Mouse (Mus musculus) limb, embryonic 10.5 days (tissue): ENCODE results near the gene Tmem50a. TPM values are rescaled to one million over a fixed set of nuclear protein-coding genes. Genes with fewer than 3 reads are reported as not detected.
A peak's percentile ranks its signal among the peaks of the same experiment; 100 is the strongest.

Experiments
- DNase-seq: peaks from one replicate; pipeline ENCODE4 v3.0.0-alpha.2; 2017; ENCODE audit warnings: low spot score
- H3K27ac ChIP-seq: fragments of 300-500 bp; sonication (generic); 2 replicates; pipeline ENCODE4 v1.5.1; 2016; ENCODE audit warnings: mild to moderate bottlenecking
- H3K27me3 ChIP-seq: fragments of 300-500 bp; sonication (generic); 2 replicates; pipeline ENCODE4 v1.6.1; 2016; ENCODE audit warnings: low read depth, mild to moderate bottlenecking; ENCODE audit not compliant: poor library complexity, severe bottlenecking
- H3K36me3 ChIP-seq: fragments of 300-500 bp; sonication (generic); 2 replicates; pipeline ENCODE4 v1.6.1; 2016; ENCODE audit warnings: mild to moderate bottlenecking, moderate library complexity
- H3K4me1 ChIP-seq: fragments of 300-500 bp; sonication (generic); 2 replicates; pipeline ENCODE4 v1.6.1; 2016
- H3K4me3 ChIP-seq: fragments of 300-500 bp; sonication (generic); 2 replicates; pipeline ENCODE4 v1.5.1; 2016; ENCODE audit warnings: mild to moderate bottlenecking, moderate library complexity
- H3K9me3 ChIP-seq: fragments of 300-500 bp; sonication (generic); replicated peaks from 2 replicates; pipeline ENCODE4 v1.6.1; 2016; ENCODE audit warnings: mild to moderate bottlenecking
- WGBS: fragments of 180-500 bp; shearing (Covaris S2); methylation state at CpG from one replicate; pipeline ENCODE4 v1.1.7; 2016; 5-methylcytosine and 5-hydroxymethylcytosine counted together
- polyA plus RNA-seq: library from polyadenylated mRNA; unstranded; fragments of >200 nt; fragmentation: Nextera tagmentation; extraction: Ambion mirVana; gene quantifications from 2 replicates; pipeline ENCODE4 v1.2.1, GENCODE M21; 2016

Tmem50a gene
- polyA plus RNA-seq, 1 experiment from 2014 or later = 133 TPM

GRCm38 (mm10) chr4:134930684-134931481 is 16.1 kb upstream of the Tmem50a start, which contains the start of gene Syf2:
Gene Syf2 (plus strand): TSS chr4:134930898.
- peaks cover 24% of the 10 kb centered on the region for H3K4me1 ChIP-seq
- peak; percentile 99 for DNase-seq
- no peaks in the 10 kb centered on the region for H3K9me3 ChIP-seq

GRCm38 (mm10) chr4:134930190-134930589 is 15.4 kb upstream of the Tmem50a start:
- DNase-seq = no peak
- Histone ChIP-seq H3K4me3 (peak overlapping the region; percentile 92), H3K27me3 (no peaks in the 10 kb centered on the region), H3K36me3 (peaks cover 66% of the 10 kb centered on the region), H3K9me3 (no peaks in the 10 kb centered on the region), H3K27ac (no peak overlapping the region), H3K4me1 (peaks cover 31% of the 10 kb centered on the region)
- 33% methylated on average over 9 of the region's 9 CpGs for WGBS

More at GRCm38 (mm10) chr4:134930684-134931481, 16.1 kb upstream of the Tmem50a start, which contains the start of gene Syf2:
- WGBS = under 1% methylated on average over 68 of the region's 68 CpGs
- no peaks in the 10 kb centered on the region for H3K27me3 ChIP-seq
- H3K4me3 ChIP-seq = peak within 1 kb of the TSS; percentile 92
- H3K27ac ChIP-seq = peak within 1 kb of the TSS; percentile 81
- peaks cover 66% of the 10 kb centered on the region for H3K36me3 ChIP-seq

- peaks cover 38% of the 10 kb centered on the region for H3K4me1 ChIP-seq
- 79% methylated on average over 4 of the region's 4 CpGs for WGBS
- no peak for DNase-seq
- peaks cover 63% of the 10 kb centered on the region for H3K36me3 ChIP-seq
- H3K27me3 ChIP-seq = no peaks in the 10 kb centered on the region
- no peak overlapping the region for H3K4me3 ChIP-seq
- no peaks in the 10 kb centered on the region for H3K9me3 ChIP-seq
- H3K27ac ChIP-seq = no peak overlapping the region
Measured at GRCm38 (mm10) chr4:134929536-134929935, 14.7 kb upstream of the Tmem50a start.

GRCm38 (mm10) chr4:134928464-134928836 is 13.6 kb upstream of the Tmem50a start:
- H3K27me3 ChIP-seq = no peaks in the 10 kb centered on the region
- 71% methylated on average over 1 of the region's 1 CpGs for WGBS
- no peak for DNase-seq
- peaks cover 59% of the 10 kb centered on the region for H3K36me3 ChIP-seq
- H3K9me3 ChIP-seq = no peaks in the 10 kb centered on the region
- peaks cover 38% of the 10 kb centered on the region for H3K4me1 ChIP-seq
- no peak overlapping the region for H3K27ac ChIP-seq
- H3K4me3 ChIP-seq = no peak overlapping the region

GRCm38 (mm10) chr4:134927815-134928463 is 13.1 kb upstream of the Tmem50a start:
- Histone ChIP-seq H3K27me3 (no peaks in the 10 kb centered on the region), H3K4me1 (peaks cover 38% of the 10 kb centered on the region), H3K36me3 (peaks cover 54% of the 10 kb centered on the region), H3K27ac (no peak overlapping the region), H3K4me3 (no peak overlapping the region), H3K9me3 (no peaks in the 10 kb centered on the region)
- DNase-seq = no peak
- 72% methylated on average over 5 of the region's 5 CpGs for WGBS

GRCm38 (mm10) chr4:134925206-134925605 is 10.4 kb upstream of the Tmem50a start:
- peak overlapping the region; percentile 98 for H3K4me3 ChIP-seq
- H3K36me3 ChIP-seq = peaks cover 47% of the 10 kb centered on the region
- no peaks in the 10 kb centered on the region for H3K9me3 ChIP-seq
- 93% methylated on average over 8 of the region's 8 CpGs for WGBS
- H3K27me3 ChIP-seq = no peaks in the 10 kb centered on the region
- H3K4me1 ChIP-seq = peaks cover 23% of the 10 kb centered on the region
- no peak for DNase-seq
- no peak overlapping the region for H3K27ac ChIP-seq

- Histone ChIP-seq H3K4me1 (peaks cover 25% of the 10 kb centered on the region), H3K9me3 (no peaks in the 10 kb centered on the region), H3K4me3 (peak overlapping the region; percentile 98), H3K27me3 (no peaks in the 10 kb centered on the region), H3K27ac (peak overlapping the region; percentile 97), H3K36me3 (peaks cover 47% of the 10 kb centered on the region)
- under 1% methylated on average over 75 of the region's 75 CpGs for WGBS
- DNase-seq = peak; percentile 70
Measured at GRCm38 (mm10) chr4:134924019-134924741, 9.4 kb upstream of the Tmem50a start.

GRCm38 (mm10) chr4:134923258-134924018 is 8.6 kb upstream of the Tmem50a start, which contains the start of gene Rsrp1:
Gene Rsrp1 (plus strand): TSS chr4:134923592.
- Histone ChIP-seq H3K36me3 (peaks cover 43% of the 10 kb centered on the region), H3K9me3 (no peaks in the 10 kb centered on the region), H3K4me3 (peak within 1 kb of the TSS; percentile 98), H3K4me1 (peaks cover 27% of the 10 kb centered on the region), H3K27ac (peak within 1 kb of the TSS; percentile 97), H3K27me3 (no peaks in the 10 kb centered on the region)
- DNase-seq = peak; percentile 97
- 1% methylated on average over 64 of the region's 64 CpGs for WGBS

GRCm38 (mm10) chr4:134922925-134923244 is 8.1 kb upstream of the Tmem50a start:
- Histone ChIP-seq H3K4me3 (peak overlapping the region; percentile 98), H3K9me3 (no peaks in the 10 kb centered on the region), H3K27ac (peak overlapping the region; percentile 97), H3K27me3 (no peaks in the 10 kb centered on the region), H3K36me3 (peaks cover 37% of the 10 kb centered on the region), H3K4me1 (peaks cover 30% of the 10 kb centered on the region)
- under 1% methylated on average over 13 of the region's 13 CpGs for WGBS
- peak; percentile 80 for DNase-seq

GRCm38 (mm10) chr4:134922111-134922924 is 7.5 kb upstream of the Tmem50a start:
- H3K4me3 ChIP-seq = peak overlapping the region; percentile 98
- peaks cover 30% of the 10 kb centered on the region for H3K4me1 ChIP-seq
- 62% methylated on average over 10 of the region's 10 CpGs for WGBS
- H3K27me3 ChIP-seq = no peaks in the 10 kb centered on the region
- peaks cover 32% of the 10 kb centered on the region for H3K36me3 ChIP-seq
- H3K9me3 ChIP-seq = no peaks in the 10 kb centered on the region
- no peak for DNase-seq
- H3K27ac ChIP-seq = peak overlapping the region; percentile 97

GRCm38 (mm10) chr4:134921703-134922102 is 6.9 kb upstream of the Tmem50a start:
- no peaks in the 10 kb centered on the region for H3K27me3 ChIP-seq
- no peak overlapping the region for H3K27ac ChIP-seq
- DNase-seq = no peak
- H3K4me3 ChIP-seq = no peak overlapping the region
- peaks cover 25% of the 10 kb centered on the region for H3K36me3 ChIP-seq
- WGBS = 93% methylated on average over 4 of the region's 4 CpGs
- no peaks in the 10 kb centered on the region for H3K9me3 ChIP-seq
- H3K4me1 ChIP-seq = peaks cover 30% of the 10 kb centered on the region

- no peak overlapping the region for H3K4me3 ChIP-seq
- peaks cover 15% of the 10 kb centered on the region for H3K36me3 ChIP-seq
- no peaks in the 10 kb centered on the region for H3K27me3 ChIP-seq
- H3K27ac ChIP-seq = no peak overlapping the region
- WGBS = 97% methylated on average over 6 of the region's 6 CpGs
- no peaks in the 10 kb centered on the region for H3K9me3 ChIP-seq
- peaks cover 24% of the 10 kb centered on the region for H3K4me1 ChIP-seq
- DNase-seq = no peak
Measured at GRCm38 (mm10) chr4:134920631-134921030, 5.8 kb upstream of the Tmem50a start.
